18 mouse cellular contexts compared by ENCODE assay signal in genomic region chr11:12381096-12381495, GRCm38 (mm10).
"Had no signal": no experiment of that assay in that cellular context is flagged by ENCODE, and none has a peak within 500 bp of the region (broad histone marks: within the 10 kb centered on the region; RNA-seq: fewer than 3 reads in every experiment).

No protein-coding gene starts in this region.

- DNase-seq: kidney, adult 18-20 months; kidney, adult 9 months; kidney, postnatal 14 days; kidney, postnatal 4 days; layer of hippocampus, adult 9-11 months; liver, embryonic 13.5 days; lung, adult 2 months; lung, postnatal 14 days; lung, postnatal 4 days; right cerebral cortex, postnatal 14 days; right cerebral cortex, postnatal 4 days; thymus, adult 18-20 months; thymus, postnatal 36 days had no signal

- H3K4me2 ChIP-seq: liver, embryonic 13.5 days; midbrain, embryonic 13.5 days; neural tube, embryonic 12.5 days; neural tube, embryonic 15.5 days; stomach, embryonic 15.5 days had no signal

- H3K4me1 ChIP-seq: liver, embryonic 13.5 days; neural tube, embryonic 12.5 days; neural tube, embryonic 15.5 days had no signal

- H3K27ac ChIP-seq: left cerebral cortex, adult 2 months; liver, embryonic 13.5 days; midbrain, embryonic 13.5 days; neural tube, embryonic 12.5 days; neural tube, embryonic 15.5 days; stomach, embryonic 15.5 days had no signal

- H3K36me3 ChIP-seq: liver, embryonic 13.5 days; midbrain, embryonic 13.5 days; neural tube, embryonic 12.5 days; neural tube, embryonic 15.5 days; stomach, embryonic 15.5 days had no signal

- ATAC-seq: midbrain, embryonic 13.5 days had no signal

- H3K4me3 ChIP-seq: left cerebral cortex, adult 2 months; liver, embryonic 13.5 days; midbrain, embryonic 13.5 days; neural tube, embryonic 12.5 days; neural tube, embryonic 15.5 days; stomach, embryonic 15.5 days had no signal

- H3K9ac ChIP-seq: liver, embryonic 13.5 days; midbrain, embryonic 13.5 days; neural tube, embryonic 12.5 days; neural tube, embryonic 15.5 days; stomach, embryonic 15.5 days had no signal

- H3K9me3 ChIP-seq: liver, embryonic 13.5 days; midbrain, embryonic 13.5 days; neural tube, embryonic 12.5 days; neural tube, embryonic 15.5 days; stomach, embryonic 15.5 days had no signal

- H3K27me3 ChIP-seq: liver, embryonic 13.5 days; midbrain, embryonic 13.5 days; neural tube, embryonic 12.5 days; neural tube, embryonic 15.5 days; stomach, embryonic 15.5 days had no signal
